In genomic region chr12:8111484-8111883, GRCm38 (mm10) we compare ENCODE assay signal across 13 mouse cellular contexts.
"Had no signal": no experiment of that assay in that cellular context is flagged by ENCODE, and none has a peak within 500 bp of the region (broad histone marks: within the 10 kb centered on the region; RNA-seq: fewer than 3 reads in every experiment).

No protein-coding gene starts in this region.

- H3K27ac ChIP-seq: left cerebral cortex, adult 2 months; liver, embryonic 15.5 days had no signal

- H3K4me1 ChIP-seq: liver, embryonic 15.5 days had no signal

- H3K4me2 ChIP-seq: liver, embryonic 11.5 days; liver, embryonic 15.5 days; midbrain, embryonic 11.5 days had no signal

- H3K9me3 ChIP-seq: liver, embryonic 15.5 days had no signal

- H3K4me3 ChIP-seq: left cerebral cortex, adult 2 months; liver, embryonic 15.5 days had no signal

- DNase-seq: kidney, adult 18-20 months; kidney, adult 9 months; kidney, postnatal 25 days; layer of hippocampus, postnatal 36 days; lung, adult 18-20 months; midbrain, embryonic 14.5 days; thymus, adult 18-20 months; thymus, postnatal 36 days had no signal

- H3K27me3 ChIP-seq: liver, embryonic 15.5 days had no signal

- H3K9ac ChIP-seq: liver, embryonic 15.5 days had no signal

- ATAC-seq: intestine, embryonic 16.5 days had no signal

- H3K36me3 ChIP-seq: liver, embryonic 15.5 days had no signal
